Mouse (Mus musculus) megakaryocyte, adult 5-6 weeks (primary cell): ENCODE measurements at regions not wholly inside any gene's neighbourhood (a gene's known extent, or its start where the extent isn't known, plus 50 kb on each side); places are given as distances from the start of the nearest gene placed in this dataset.

Experiments used
- ATAC-seq: 2 replicates; pipeline ENCODE4 v1.8.0; 2016; ENCODE audit warnings: mild to moderate bottlenecking, inconsistent platforms; ENCODE audit not compliant: poor library complexity, severe bottlenecking

- ATAC-seq: no peak
Observed at GRCm38 (mm10) chr4:105551966-105552685, 237.5 kb upstream of the Gm12728 start.

DNA sequence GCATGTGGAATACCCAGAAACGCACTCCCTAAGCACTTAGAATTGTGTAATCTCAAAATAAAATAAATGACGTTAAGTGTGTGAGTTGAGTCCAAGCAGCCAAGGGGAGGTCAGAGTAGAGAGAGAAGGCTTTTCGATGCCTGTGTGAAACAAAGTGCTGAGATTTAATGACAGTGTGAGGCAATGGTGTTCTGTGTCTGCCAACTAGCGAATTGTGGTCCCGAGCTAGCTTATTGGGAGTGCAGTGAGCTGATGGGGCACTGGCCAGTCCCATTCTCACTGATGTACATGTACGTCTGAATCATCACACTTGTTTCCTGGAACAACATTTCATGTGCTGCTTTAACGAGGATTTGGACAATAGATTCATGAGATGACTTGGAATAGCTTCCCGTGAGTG lies 234.7 kb upstream of the Gm12728 start:
- no peak for ATAC-seq

- ATAC-seq: no peak
Observed at GRCm38 (mm10) chr4:105555941-105556340, 233.7 kb upstream of the Gm12728 start.

- ATAC-seq: no peak
Observed at GRCm38 (mm10) chr4:105557396-105557795, 232.3 kb upstream of the Gm12728 start.

GRCm38 (mm10) chr4:105560055-105560454 lies 229.6 kb upstream of the Gm12728 start:
- no peak for ATAC-seq

DNA sequence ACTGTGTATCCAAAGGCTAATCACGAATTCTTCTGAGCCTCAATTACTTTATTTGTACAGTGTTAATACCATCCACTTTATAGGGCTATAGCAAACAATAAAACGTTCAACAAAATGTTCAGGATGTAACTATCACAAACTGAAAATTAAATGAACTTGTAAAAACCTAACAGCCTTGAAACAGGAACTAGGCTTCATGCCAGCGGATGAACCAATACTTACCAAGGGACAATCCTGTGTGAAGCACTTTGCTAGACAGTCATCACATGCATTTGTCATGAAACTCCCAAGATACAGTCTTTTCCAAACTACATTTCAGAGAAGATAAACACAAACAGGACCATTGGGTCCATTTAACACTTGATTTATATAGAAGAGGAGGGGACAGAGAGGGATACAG lies 228.9 kb upstream of the Gm12728 start:
- ATAC-seq: no peak

GRCm38 (mm10) chr4:105561611-105562010 lies 228.1 kb upstream of the Gm12728 start:
- ATAC-seq: no peak

- no peak for ATAC-seq
Observed at GRCm38 (mm10) chr4:105565796-105566195, 223.9 kb upstream of the Gm12728 start.

DNA sequence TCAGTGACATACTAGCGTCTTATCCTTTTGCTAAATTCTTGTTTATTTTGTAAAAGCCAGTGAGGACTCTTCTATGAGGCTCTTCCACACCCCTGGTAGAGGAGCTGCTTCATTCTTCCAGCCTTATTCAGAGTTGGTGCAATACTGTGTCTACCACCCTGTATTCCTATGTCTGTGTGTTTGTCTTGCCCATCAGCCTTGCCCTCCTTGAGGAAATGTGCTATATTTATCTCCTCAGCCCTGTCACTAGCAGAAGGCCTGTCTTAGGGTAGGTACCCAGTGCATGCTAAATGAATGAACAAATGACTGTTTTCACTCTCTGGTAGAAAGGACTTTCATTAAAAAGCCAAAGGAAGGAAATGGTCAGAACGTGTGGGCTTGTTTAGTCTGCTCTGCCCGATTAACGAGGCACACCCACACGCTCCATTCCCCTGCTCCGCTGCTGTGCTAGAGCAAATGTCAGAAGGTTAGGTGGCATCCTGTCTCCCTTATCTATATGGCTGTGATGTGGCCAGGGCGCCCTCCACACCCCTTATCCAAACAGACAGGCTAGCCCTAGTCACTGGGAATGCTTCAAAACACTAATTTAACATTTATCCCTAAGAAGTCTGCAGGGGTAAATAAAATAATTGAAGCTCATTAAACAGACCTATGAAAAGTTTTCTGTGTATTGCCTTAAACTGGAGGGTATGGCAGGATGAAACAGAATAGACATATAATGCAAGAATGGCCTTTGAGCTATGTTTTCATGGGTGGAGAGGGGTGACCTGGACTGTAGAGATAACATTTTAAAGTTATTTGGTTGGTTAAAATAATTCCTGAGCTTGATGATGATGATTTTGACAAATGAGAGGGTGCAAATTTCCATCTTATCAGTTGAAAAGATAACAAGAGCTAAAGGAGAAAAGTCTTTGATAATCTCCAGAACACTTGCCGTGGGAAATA lies 222.9 kb upstream of the Gm12728 start:
- ATAC-seq: peak; percentile 43; the same call in 1 of the 2 replicates

GRCm38 (mm10) chr4:105569671-105570070 lies 220.0 kb upstream of the Gm12728 start:
- ATAC-seq: no peak

- ATAC-seq: no peak
Observed at GRCm38 (mm10) chr4:105575550-105575949, 214.1 kb upstream of the Gm12728 start.

DNA sequence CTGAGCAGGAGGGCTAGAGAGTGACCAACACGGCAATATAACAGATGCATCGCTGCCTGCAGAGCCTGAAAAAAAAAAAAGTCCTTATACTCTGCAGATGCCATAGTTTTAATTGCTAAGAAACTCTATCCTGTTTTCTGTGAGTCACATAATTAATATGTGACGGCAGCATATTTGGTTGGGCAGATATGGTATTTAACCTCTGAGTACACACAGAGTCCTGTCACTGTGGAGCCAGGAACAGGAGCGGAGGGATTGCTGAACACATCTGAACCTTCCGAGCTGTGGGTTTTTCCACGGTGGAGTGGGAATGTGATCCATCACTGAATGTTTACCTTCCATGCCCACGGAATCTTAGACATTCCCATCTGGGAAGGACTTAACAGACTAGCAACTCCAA lies 208.7 kb upstream of the Gm12728 start:
- ATAC-seq: no peak

GRCm38 (mm10) chr4:105584329-105584925 lies 205.2 kb upstream of the Gm12728 start:
- no peak for ATAC-seq

DNA sequence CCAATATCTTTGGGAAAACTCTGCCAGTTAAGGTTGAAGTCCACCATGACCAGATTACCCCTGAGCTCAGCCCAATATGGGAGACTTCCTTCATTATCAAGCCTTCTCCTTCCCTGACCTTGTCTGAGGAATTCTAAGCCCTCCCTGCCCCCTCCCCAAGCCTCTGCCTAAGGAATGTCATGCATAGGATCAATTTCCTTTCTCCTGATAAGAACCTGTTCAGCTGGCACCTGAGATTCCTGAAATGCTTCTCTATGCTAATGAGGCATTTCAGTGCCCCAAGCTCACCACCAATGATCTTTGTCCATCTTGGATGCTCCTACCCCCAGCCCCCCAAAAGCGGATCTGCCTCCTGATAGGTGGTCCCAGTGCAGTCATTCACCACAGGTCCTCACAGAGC lies 186.0 kb upstream of the Gm12728 start:
- no peak for ATAC-seq

- no peak for ATAC-seq
Observed at GRCm38 (mm10) chr4:105604607-105605006, 185.1 kb upstream of the Gm12728 start.

- no peak for ATAC-seq
Observed at GRCm38 (mm10) chr4:105606731-105607130, 182.9 kb upstream of the Gm12728 start.

DNA sequence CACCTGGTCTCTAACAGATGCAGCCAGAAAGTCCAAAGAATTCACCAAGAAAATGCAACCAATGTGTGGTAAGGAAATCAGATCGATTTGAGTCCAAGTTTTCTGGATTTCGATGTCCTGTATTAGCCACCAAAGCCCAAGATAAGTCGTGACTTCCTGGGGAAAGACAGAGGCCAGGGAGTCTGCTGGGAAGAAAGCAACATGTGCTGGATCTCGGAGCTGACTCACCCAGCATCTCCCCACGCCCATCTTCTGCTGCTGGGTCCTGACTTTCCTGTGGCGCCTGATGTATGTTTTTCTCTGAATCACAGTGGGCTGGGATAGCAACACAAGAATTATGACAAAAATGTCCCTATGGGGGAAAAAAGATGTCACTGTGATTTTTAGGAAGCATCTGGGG lies 178.8 kb upstream of the Gm12728 start:
- no peak for ATAC-seq

- ATAC-seq: no peak
Observed at GRCm38 (mm10) chr4:105614390-105614789, 175.3 kb upstream of the Gm12728 start.

DNA sequence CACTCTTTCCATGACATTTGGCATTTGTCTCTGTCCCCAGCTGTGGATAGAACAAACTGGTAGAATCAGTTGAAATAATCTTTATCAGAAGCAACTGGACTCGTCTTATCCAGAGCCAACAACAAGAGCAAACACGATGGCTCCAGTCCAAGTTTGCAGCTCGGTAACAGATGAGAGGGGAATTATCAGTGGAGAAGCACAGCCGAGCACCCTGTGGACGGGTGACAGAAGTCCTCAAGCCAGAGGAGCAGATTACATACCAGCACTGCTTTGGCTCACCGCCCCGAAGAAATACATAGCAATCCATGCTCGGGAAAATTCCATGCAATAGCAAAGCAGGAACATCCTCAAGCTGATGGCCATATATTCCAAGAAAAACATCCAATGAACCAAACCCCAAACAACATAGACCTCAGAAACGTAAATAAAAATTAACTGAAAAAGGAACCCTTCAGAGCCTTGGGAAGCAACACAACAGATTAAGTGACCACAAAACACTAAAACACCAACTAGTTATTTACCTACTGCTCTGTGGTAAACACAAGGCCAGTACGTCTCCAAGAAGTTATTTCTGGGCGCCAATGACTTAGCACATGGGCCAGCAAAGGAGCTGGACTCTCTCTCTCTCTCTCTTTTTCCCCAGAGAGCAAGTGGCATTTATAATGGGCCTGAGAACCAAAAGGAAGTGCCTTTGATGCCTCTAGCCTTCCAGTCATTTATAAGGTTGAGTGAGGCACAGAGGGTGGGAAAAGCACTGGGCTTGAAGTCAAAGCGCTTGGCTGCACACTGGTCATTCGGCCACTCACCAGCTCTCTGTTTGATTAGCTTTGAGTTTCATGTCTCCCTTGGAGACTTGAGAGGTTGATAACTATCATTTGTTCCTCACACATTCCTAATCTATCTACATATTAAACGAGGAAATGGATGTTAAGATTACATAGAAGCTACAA lies 163.0 kb upstream of the Gm12728 start:
- no peak for ATAC-seq

DNA sequence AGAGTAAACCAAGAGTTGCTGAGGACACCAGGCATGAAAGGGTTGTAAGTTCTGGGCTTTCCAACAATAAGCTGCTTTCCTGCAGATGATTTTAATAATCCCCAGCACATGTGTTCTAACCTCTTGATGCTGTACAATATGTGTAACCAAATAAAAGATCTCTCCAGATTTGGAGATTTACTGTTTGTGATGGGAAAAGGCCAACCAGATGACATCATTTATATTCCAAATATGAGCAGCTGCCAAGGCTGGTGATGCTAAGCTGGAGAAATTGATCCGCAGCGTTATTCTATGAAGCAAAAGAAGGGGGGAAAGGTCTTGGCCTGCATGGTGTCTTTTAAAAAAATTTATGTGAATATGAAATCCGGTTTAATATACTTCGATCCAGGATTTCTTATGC lies 160.1 kb upstream of the Gm12728 start:
- no peak for ATAC-seq
